Mouse (Mus musculus) right cerebral cortex, postnatal 25 days (tissue): ENCODE measurements around the gene Wnt3a.
"Not testable (repeated sequence)": the region's sequence is repeated elsewhere in the genome, so short reads cannot be mapped to it uniquely, and the experiment has no call there.

Source experiments
- DNase-seq: peaks from one replicate; pipeline ENCODE4 v3.0.0; 2022

Gene Wnt3a

DNA sequence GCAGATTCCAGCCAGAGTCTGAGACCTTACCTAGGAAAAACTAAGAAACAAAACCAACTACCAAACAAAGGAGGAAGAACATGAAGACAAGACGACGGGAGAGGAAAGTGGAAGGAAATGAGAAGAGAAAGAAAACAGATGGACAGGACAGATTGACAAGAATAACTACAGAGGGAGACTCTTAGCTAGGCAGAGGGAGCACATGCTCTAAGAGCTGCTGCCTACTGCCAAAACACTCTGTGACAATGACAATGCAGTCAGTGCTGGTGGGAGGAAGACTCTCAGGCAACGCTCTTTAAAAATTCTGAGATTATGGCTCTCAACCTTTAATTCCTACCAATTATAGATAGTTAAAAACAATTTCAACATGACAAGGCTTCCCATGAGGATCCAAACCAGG, 73.6 kb downstream of the Wnt3a start:
- no peak for DNase-seq

DNA sequence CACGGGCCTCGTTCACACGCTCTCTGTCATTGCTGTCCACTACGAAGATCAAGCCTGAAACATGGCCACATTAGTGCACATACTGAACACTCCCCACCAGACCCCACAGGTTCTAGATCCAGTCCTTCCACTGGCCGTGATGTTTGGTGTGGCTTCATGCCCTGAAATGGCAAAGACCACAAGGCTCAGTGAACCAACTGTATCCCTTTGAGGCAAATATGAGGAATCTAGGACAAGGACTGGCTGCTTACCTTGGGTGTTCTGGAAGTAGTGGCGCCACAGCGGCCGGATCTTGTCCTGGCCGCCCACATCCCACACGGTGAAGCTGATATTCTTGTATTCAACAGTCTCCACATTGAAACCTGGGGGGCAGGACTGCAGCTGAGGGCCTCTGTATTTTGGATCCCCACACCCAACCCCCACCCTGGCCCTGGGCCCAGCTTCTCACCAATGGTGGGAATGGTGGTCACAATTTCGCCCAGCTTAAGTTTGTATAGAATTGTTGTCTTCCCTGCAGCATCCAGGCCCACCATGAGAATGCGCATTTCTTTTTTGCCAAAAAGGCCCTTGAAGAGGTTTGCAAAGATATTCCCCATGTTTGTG, 77.6 kb downstream of the Wnt3a start:
- DNase-seq = no peak

DNA sequence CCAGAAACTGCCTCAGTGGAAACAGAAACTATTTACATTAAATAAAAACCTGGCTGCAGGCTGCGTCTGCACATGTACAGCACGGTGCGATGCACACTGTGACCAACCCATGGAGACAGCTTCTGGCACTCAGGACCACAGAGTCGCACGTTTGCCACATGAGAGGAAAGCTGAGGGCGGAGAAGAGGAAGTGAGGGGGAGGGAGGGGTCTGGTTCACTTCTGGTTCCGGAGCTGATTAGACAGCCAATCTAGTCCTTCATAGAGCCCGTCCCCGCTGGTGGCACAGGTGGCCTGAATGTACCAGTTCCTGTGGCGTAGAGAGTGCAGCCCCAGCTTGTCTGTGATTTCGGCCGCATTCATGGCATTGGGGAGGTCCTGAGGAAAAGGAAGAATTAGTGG, 78.2 kb downstream of the Wnt3a start:
- DNase-seq = not testable (repeated sequence)

DNA sequence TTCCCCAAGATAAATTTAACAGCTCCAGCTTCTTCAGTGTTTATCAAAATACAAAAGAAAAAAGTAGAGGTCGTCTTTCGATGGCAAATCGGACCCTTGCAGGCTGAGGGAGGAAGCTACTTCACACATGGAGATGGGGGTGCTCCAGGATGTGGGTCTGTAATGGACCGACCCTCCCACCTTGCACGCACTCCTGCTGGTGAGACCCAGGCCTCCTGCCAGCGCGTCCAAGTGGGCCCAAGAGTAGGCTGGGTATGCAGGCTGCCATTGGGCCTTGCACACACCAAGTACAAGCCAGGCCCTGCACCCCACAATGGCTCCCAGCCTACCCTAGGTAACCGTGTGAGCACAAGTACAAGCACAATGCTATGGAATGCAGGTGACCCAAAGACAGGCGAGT, 79.0 kb downstream of the Wnt3a start:
- not testable (repeated sequence) for DNase-seq

DNA sequence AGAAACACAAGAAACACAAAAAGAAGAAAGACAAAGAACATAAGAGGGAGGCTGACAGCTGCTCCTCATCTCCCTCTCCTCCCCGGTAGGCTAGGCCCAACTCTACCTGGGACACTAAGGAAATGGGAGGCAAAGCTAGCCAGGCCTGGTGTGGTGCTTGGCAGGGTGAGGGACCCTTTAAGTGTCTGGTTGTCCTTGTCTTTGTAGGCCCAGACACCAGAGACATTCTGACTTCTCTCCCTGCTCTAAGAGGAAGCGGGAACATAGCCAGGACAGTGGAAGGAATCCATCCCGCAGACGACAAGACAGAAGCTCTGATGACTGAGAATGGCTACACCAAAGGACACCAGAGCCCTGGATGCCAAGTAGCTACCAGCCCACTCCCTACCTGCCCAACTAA, 80.5 kb downstream of the Wnt3a start:
- no peak for DNase-seq

DNA sequence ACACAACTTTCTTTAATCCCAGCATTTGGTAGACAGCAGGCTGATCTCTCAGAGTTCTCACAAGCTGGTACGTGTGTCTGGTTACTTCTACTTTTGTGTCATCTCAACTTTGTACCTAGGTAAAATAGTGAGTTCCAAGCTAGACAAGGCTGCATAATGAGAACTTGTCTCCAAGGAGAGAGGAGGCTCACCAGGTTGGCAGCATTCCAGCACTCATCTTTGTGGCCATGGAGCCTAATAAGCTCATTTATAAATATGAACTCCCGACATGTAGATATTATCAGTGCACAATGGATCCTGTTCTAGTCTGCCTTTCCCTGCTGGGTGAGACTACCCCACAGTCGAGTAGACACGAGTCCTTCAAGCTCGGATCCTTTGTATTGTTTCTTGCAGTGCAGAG, 81.0 kb downstream of the Wnt3a start:
- no peak for DNase-seq

DNA sequence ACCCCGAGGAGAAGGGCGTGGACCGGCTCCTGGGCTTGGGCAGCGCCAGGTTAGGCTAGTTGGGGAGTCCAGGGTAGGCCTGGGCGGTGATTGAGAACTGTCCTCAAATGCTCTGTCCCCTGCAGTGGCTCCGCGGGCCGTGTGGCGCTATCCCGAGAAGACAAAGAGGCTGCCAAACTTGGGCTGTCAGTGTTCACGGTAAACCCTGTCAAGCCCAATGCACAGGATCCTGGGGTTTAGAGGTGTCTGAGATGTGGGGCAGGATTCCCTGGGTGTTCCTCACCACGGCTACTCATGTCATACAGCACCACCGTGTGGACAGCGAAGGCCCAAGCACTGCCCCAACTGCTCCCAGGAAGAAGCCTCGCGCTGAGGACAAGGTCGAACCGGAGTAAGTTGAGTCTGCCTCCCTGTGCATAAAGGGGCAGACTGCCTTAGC, 81.5 kb downstream of the Wnt3a start:
- DNase-seq = peak; percentile 52

DNA sequence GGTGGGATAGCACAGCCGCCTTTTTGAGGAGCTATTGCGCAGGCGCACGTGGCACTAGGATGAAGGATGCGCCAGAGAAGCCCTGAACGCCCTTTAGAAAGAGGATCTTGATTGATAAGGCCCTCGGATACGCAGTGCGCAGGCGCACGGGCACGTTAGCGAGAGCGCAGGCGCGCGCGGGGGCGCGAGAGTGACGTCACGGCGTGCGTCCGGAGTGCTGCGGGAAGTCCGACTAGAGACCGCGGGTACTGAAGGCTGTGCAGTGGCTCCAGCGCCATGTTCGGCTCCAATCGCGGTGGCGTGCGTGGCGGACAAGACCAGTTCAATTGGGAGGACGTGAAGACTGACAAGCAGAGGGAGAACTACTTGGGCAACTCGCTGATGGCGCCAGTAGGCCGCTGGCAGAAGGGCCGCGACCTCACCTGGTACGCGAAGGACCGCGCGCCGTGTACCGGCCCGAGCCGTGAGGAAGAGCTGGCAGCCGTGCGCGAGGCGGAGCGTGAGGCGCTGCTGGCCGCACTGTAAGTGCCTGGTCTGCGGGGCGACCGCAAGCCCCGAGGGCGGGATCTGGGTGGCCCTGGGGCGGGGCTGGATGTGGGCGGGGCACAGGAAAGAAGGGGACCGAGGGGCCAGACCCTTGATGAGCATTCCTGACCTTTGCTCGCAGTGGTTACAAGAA, 82.3 kb downstream of the Wnt3a start, which contains the start of gene 2310033P09Rik:
TSS of gene 2310033P09Rik (plus strand) at position 169 of the 679 bp plus-strand sequence.
- DNase-seq = peak; percentile 96

DNA sequence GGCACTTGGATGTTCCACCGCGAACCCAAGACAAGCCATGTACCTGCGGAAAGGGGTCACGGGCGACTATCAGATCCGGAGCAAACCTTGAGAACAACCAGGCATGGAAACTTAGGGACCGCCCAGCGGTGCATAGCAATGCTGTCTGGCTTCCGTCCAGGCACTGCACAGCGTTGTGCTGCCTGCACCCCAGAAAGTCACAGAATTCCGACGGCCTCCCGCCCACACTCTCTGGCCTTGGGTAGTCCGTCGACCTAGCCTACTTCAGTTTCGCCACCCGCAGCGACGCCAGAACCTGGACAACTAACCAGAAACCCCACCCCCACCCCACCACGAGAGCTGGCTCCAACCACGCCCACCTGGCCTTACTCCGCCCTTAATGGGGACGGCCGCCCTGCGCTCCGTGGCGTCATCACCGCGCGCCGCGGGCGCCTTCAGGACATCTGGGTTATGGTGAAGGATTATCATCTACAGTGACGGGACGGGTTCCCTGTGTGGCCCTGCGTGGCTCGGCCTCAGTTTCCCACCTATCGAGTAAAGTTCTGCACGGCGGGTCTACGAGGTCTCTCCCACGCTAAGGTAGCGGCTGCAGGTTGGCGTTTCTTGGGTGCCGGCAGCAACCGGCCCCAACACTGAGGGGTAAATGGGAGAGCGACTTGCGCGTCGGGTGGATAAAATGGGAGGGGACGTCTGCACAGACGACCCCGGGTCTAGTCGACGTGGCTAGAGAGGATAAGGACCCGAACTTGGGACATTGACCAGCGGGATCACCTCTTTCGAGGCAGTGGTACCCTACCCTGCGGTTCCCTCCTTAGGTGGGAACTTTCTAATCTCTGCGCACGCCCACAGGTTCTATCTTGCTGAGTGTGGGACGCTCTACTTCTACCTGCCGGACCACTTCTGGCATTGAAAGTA, 88.2 kb downstream of the Wnt3a start, which contains the start of gene Mrpl55:
TSS of gene Mrpl55 (plus strand) at position 406 of the 915 bp plus-strand sequence.
- peak; percentile 91 for DNase-seq

DNA sequence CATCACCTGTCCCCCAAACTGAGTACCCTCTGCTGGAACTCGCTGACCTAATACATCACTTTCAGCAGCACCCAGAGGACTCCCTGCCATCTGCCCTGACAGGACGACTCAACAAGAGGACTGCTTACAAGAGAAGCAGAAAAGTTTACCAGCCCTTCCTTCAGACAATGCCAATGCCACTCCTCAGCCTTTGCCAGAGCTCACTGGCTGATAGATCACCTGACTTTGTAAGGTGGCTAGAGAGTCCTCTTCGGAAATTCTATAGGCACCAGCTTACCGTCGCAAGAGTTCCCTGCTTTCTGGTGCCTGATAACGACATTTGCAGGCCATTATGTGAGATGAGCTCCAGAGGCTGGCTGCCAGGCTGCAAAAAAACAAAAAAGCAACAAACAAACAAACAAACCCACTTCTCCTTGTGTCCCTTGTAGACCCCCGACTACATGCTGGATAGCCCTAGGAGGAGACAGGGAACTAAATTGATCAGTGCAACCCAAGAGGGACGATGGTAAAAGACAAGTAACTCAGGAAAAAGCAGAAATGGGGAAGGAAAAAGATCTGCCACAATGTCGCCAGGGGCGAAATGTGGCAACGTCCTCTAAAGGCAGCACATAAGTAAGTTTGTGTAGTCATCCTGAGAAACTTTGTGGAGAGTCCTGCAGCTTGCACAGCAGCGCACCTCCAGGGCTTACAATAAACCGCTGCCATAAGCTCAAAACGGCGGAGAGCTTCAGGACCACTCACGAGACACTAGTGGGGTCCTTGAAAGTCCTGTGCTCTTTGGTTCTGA, 89.1 kb downstream of the Wnt3a start:
- no peak for DNase-seq
